Mouse (Mus musculus) embryonic facial prominence, embryonic 12.5 days (tissue): ENCODE results near the gene Rheb. TPM values are rescaled to one million over a fixed set of nuclear protein-coding genes. Genes with fewer than 3 reads are reported as not detected.
A peak's percentile ranks its signal among the peaks of the same experiment; 100 is the strongest.
"Not testable (repeated sequence)": the region's sequence is repeated elsewhere in the genome, so short reads cannot be mapped to it uniquely, and the experiment has no call there.

Experiments
- ATAC-seq: fragments of 200-750 bp; cut with Nextera tagmentation; 2 replicates; pipeline ENCODE4 v1.8.0; 2017; ENCODE audit not compliant: insufficient number of reproducible peaks, insufficient read depth, low FRiP score, low TSS enrichment
- H3K27ac ChIP-seq: fragments of 300-500 bp; sonication (generic); 2 replicates; pipeline ENCODE4 v1.5.1; 2016; ENCODE audit warnings: mild to moderate bottlenecking
- H3K27me3 ChIP-seq: fragments of 300-500 bp; sonication (generic); 2 replicates; pipeline ENCODE4 v1.6.1; 2016; ENCODE audit warnings: mild to moderate bottlenecking, moderate library complexity
- H3K36me3 ChIP-seq: fragments of 300-500 bp; sonication (generic); 2 replicates; pipeline ENCODE4 v1.6.1; 2016; ENCODE audit warnings: mild to moderate bottlenecking
- H3K4me1 ChIP-seq: fragments of 300-500 bp; sonication (generic); 2 replicates; pipeline ENCODE4 v1.6.1; 2016
- H3K4me2 ChIP-seq: fragments of 300-500 bp; sonication (generic); replicated peaks from 2 replicates; pipeline ENCODE4 v1.6.1; 2016; ENCODE audit warnings: mild to moderate bottlenecking, moderate library complexity
- H3K4me3 ChIP-seq: fragments of 300-500 bp; sonication (generic); 2 replicates; pipeline ENCODE4 v1.5.1; 2016; ENCODE audit warnings: mild to moderate bottlenecking
- H3K9ac ChIP-seq: fragments of 300-500 bp; sonication (generic); 2 replicates; pipeline ENCODE4 v1.6.1; 2016; ENCODE audit warnings: mild to moderate bottlenecking, moderate library complexity
- H3K9me3 ChIP-seq: fragments of 300-500 bp; sonication (generic); 2 replicates; pipeline ENCODE4 v1.6.1; 2016; ENCODE audit warnings: mild to moderate bottlenecking, moderate library complexity
- WGBS: fragments of 180-500 bp; shearing (Covaris S2); methylation state at CpG from one replicate; pipeline ENCODE4 v1.1.7; 2016; 5-methylcytosine and 5-hydroxymethylcytosine counted together
- polyA plus RNA-seq: library from polyadenylated mRNA; unstranded; fragments of >200 nt; fragmentation: Nextera tagmentation; extraction: Ambion mirVana; gene quantifications from 2 replicates; pipeline ENCODE4 v1.2.1, GENCODE M21; 2016

Rheb gene
- polyA plus RNA-seq, 1 experiment from 2014 or later: 197 TPM

DNA sequence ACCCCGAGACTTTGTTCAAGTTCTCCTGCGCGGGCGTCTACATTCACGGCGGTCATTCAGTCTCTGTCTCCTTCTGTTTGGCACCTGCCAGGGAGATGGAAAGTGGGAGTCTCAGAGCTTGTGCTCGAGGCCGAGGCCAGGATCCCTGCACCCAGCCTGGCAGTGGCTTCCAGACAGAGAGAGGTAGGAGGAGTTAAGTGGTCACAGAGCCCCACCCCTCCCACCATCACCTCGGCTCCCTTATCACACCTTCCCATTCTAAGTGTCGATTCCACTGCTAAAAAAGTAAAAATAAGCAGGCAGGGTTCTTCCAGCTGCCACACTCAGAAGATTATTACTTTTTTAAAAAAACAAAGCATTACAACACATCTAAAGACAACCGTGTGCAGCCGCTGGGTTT is 21.4 kb upstream of the Rheb start:
- no peaks in the 10 kb centered on the region for H3K9me3 ChIP-seq
- H3K27me3 ChIP-seq: no peaks in the 10 kb centered on the region
- ATAC-seq: no peak
- no peak overlapping the region for H3K4me3 ChIP-seq
- no peaks in the 10 kb centered on the region for H3K4me1 ChIP-seq
- no peak overlapping the region for H3K27ac ChIP-seq
- 76% methylated on average over 12 of the region's 12 CpGs for WGBS
- no peak overlapping the region for H3K4me2 ChIP-seq
- H3K36me3 ChIP-seq: peaks cover 17% of the 10 kb centered on the region
- H3K9ac ChIP-seq: no peak overlapping the region

DNA sequence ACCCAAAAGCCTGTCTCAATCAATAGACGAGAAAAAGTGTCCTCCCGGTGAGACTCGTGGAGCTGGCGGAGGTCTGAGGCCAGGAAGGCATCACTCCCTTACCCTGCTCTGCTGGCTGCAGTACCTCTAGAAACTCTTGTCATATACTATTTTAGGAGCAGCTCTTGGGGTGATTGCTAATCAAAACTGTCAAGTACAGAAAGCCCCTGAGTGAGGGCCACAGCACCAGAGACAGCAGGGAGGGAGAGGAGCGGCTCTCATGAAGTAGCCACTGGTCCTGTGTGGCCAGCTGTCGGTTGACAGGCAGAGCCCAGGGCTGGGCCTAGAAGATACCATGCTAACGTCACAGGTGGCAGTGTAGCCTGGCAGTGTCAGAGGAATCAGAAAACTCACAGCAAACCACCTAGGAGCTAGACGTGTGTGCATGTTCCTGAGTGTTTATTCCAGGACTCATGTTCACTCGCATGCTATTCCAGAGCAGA is 19.1 kb upstream of the Rheb start:
- no peak overlapping the region for H3K4me3 ChIP-seq
- no peaks in the 10 kb centered on the region for H3K27me3 ChIP-seq
- H3K9me3 ChIP-seq: no peaks in the 10 kb centered on the region
- H3K4me1 ChIP-seq: no peaks in the 10 kb centered on the region
- no peak for ATAC-seq
- H3K4me2 ChIP-seq: no peak overlapping the region
- WGBS: 82% methylated on average over 9 of the region's 9 CpGs
- H3K36me3 ChIP-seq: peaks cover 10% of the 10 kb centered on the region
- no peak overlapping the region for H3K27ac ChIP-seq
- no peak overlapping the region for H3K9ac ChIP-seq

DNA sequence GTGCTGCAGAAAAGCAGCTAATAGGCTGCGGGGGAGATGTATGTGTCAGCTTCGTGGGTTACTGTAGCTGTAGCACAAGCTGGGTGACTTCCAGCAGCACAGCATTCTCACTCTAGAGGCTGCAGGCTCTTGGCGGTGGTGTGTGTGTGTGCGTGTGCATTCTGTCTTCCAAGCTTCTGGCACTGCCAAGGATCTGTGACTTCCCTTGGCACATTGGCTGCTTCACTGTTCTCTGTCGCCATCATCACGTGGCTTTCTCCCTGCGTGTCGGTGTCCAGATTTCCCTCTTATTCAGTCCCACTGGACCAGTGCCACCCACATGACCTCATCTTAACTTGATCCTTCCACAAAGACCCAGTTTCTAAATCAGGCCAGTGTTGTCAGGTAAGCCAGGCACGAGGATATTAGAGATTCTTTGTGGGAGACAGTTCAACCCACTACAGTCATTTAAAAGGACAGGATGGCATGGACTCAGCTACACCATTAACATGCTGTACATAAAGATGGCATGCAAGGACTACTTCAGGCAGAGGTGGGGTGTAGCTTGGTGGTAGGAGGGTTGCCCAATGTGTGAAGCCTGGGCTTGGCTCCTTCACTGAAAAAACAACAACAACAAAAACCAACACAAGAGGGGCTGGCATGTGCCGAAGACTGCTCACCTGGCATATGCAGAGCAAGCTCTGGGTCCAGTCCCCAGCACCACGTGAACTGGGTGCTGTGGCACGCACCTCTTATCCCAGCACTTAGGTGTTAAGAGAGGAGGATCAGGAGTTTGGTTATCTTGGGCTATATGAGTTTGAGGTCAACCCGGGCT is 18.4 kb upstream of the Rheb start:
- no peaks in the 10 kb centered on the region for H3K4me1 ChIP-seq
- H3K4me3 ChIP-seq: no peak overlapping the region
- no peak overlapping the region for H3K4me2 ChIP-seq
- no peak overlapping the region for H3K9ac ChIP-seq
- H3K9me3 ChIP-seq: no peaks in the 10 kb centered on the region
- H3K27ac ChIP-seq: no peak overlapping the region
- 87% methylated on average over 13 of the region's 13 CpGs for WGBS
- ATAC-seq: 0 out of 2 replicates have a peak, but pooled peaks have one; percentile 28
- no peaks in the 10 kb centered on the region for H3K27me3 ChIP-seq
- H3K36me3 ChIP-seq: peaks cover 5% of the 10 kb centered on the region; the same call in 1 of the 2 replicates

DNA sequence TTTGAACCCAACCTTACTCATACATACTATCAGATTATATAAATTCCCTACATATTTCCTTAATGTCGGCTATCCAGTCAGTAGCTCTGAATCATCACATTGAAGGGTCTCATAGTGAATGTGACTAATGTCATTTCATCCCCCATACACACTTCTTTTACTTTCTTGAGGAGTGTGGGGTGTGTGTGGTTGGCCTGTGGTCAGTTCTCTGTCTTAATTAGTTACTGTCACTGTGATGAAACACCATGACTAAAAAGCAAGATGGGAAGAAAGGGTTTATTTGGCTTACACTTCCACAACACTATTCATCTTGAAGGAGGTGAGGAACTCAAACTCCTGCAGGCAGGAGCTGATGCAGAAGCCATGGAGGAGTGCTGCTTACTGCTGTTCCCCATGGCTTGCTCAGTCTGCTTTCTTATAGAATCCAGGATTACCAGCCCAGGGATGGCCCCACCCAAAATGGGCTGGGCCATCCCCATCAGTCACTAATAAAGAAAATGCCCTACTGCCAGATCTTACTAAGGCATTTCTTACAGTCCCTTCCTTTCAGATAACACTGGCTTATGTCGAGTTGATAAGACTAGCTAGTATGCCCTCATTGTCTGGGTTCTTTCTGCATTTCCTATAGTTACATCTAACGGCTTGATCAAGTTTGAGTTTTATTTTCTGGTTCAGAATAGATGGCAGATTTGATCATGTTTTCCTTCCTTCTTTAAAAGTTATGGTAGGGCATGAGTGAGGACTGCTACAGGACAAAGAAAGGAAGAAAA is 17.5 kb upstream of the Rheb start:
- 82% methylated on average over 3 of the region's 3 CpGs for WGBS
- peaks cover 3% of the 10 kb centered on the region; the same call in 1 of the 2 replicates for H3K36me3 ChIP-seq

DNA sequence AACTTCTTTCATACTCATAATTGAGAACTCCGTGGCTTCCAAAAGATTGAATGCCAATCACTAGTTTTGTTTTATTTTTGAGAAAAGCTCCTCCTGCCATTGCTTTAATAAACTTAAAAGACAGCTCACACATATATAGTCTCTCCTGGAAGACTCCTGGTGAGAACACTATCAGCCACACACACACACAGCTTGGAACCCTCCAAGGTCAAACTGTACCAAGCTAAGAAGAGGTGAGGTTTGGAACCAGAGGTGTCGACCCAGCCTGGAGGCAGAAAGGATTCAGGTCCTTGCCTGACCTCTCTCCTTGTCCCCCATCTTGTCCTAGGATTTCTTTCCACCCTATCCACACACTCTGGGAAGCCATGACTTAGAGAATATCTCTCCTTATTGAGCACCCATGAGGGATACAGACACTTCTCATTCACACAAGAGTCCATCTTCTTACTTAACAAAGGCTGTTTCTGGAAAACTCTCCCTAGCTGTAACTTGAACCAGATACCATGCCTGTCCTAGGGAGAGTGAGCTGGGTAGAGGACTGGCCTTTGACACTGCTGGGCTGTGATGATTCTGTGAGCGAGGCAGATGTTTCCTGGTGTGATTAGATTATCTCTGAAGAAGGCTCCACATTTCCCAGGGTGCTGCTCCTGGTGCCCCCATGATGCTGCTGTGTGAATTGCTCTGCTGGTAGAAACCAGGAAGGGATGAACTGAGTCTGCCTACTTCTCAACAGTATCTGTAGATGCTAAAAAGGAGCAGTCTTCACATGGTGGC is 12.6 kb upstream of the Rheb start:
- Histone ChIP-seq H3K9me3 (no peaks in the 10 kb centered on the region), H3K4me1 (no peaks in the 10 kb centered on the region), H3K4me3 (no peak overlapping the region), H3K9ac (no peak overlapping the region), H3K27ac (no peak overlapping the region), H3K36me3 (no peaks in the 10 kb centered on the region), H3K27me3 (no peaks in the 10 kb centered on the region), H3K4me2 (no peak overlapping the region)
- WGBS: 66% methylated on average over 3 of the region's 3 CpGs
- no peak for ATAC-seq

More for the DNA sequence above, 17.5 kb upstream of the Rheb start:
- H3K9ac ChIP-seq: no peak overlapping the region
- H3K9me3 ChIP-seq: no peaks in the 10 kb centered on the region
- no peaks in the 10 kb centered on the region for H3K4me1 ChIP-seq
- H3K27me3 ChIP-seq: no peaks in the 10 kb centered on the region
- H3K27ac ChIP-seq: no peak overlapping the region
- ATAC-seq: no peak
- no peak overlapping the region for H3K4me3 ChIP-seq
- H3K4me2 ChIP-seq: no peak overlapping the region

DNA sequence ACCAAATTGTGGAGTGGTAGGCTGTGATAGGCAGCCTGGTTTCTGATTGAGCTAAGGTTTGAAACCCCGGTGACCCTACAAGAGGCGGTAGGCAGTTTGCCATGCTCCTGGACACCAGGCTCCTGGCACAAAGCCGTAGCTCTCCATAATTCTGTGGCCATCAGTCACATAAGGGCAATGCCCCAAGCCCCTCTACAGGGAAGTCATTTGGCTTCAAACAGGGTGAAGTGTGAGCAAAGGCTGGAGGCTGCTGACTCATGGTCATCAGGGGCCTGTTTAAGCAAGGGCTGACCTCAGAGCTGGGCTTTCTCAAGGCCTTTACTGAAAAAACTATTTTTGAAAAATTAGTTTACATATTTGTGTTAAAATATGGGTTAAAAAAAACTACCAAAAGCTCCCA is 11.8 kb upstream of the Rheb start:
- ATAC-seq: no peak

DNA sequence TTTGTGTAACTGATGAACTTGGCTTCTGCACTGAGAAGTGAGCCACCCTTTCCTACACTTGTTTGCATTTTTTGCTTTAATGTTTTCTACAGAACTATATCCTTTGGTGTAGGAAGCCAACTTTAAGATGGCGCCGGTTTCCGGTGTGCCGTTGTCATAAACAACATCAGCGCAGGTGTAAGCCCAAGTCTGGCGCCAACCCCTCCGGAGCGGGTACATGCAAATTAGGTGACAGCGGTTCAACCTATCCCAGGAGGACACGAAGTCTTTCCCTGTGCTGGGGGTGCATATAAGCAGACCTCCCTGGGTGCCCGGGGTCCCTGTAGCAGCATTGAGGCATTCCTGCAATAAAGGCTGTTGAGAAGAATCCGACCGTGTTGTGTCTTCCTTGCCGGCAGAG is 5.8 kb upstream of the Rheb start:
- not testable (repeated sequence) for H3K9ac ChIP-seq, H3K4me3 ChIP-seq, H3K9me3 ChIP-seq, H3K36me3 ChIP-seq, ATAC-seq, H3K4me2 ChIP-seq, H3K4me1 ChIP-seq, H3K27ac ChIP-seq, H3K27me3 ChIP-seq
- WGBS: 88% methylated on average over 14 of the region's 14 CpGs

More for the DNA sequence above, 11.8 kb upstream of the Rheb start:
- no peaks in the 10 kb centered on the region for H3K4me1 ChIP-seq
- no peak overlapping the region for H3K9ac ChIP-seq
- H3K9me3 ChIP-seq: no peaks in the 10 kb centered on the region
- no peak overlapping the region for H3K4me2 ChIP-seq
- 88% methylated on average over 3 of the region's 3 CpGs for WGBS
- H3K27me3 ChIP-seq: no peaks in the 10 kb centered on the region
- H3K36me3 ChIP-seq: no peaks in the 10 kb centered on the region
- no peak overlapping the region for H3K27ac ChIP-seq
- H3K4me3 ChIP-seq: no peak overlapping the region

DNA sequence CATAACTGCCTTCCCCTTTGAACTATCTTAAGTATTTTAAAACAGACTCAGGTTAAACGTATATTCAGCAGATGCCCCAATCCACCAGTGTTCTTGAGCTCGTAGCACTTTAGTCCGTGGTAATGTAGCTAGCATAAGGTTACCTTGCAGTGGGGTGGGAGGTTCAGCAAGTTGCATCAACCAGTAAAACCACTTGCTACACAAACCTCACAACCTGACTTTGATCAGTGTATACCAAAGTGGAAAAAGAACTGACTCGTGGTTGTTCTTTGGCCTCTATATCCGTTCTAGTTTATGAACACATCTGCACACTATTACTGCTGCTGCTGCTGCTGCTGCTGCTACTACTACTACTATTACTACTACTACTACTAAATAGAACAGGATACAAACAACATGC is 1.4 kb upstream of the Rheb start:
- Histone ChIP-seq H3K4me3 (no peak overlapping the region), H3K9me3 (no peaks in the 10 kb centered on the region), H3K9ac (no peak overlapping the region), H3K4me2 (no peak overlapping the region), H3K27me3 (no peaks in the 10 kb centered on the region), H3K27ac (no peak overlapping the region), H3K4me1 (peaks cover 11% of the 10 kb centered on the region), H3K36me3 (no peaks in the 10 kb centered on the region)
- WGBS: 80% methylated on average over 5 of the region's 5 CpGs
- ATAC-seq: no peak

DNA sequence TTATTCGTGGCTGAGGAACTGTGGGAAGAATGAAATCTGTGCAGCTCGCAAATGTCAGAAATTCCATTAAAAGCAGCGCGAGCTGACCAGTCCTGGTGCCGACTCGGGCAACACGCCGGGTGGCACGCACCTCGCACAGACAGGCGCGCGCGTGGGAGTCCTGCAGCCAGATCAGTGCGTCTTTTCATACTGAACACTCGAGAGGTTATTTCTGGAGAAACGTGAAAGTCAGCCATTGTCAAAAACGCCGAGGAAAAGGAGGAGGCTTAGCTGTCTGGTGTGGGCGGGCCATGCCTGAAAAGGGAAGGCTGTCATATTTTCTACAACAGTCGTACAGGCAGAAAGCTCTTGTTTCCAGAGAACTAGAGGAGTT is 665 bp upstream of the Rheb start:
- peak overlapping the region; percentile 96 for H3K4me3 ChIP-seq
- H3K9me3 ChIP-seq: no peaks in the 10 kb centered on the region
- peak overlapping the region; percentile 88 for H3K27ac ChIP-seq
- H3K9ac ChIP-seq: peak overlapping the region; percentile 51; the same call in 1 of the 2 replicates
- ATAC-seq: no peak; the same call in 1 of the 2 replicates
- H3K4me2 ChIP-seq: peak overlapping the region; percentile 74
- H3K27me3 ChIP-seq: no peaks in the 10 kb centered on the region
- WGBS: 1% methylated on average over 21 of the region's 21 CpGs
- peaks cover 11% of the 10 kb centered on the region for H3K4me1 ChIP-seq
- H3K36me3 ChIP-seq: no peaks in the 10 kb centered on the region

DNA sequence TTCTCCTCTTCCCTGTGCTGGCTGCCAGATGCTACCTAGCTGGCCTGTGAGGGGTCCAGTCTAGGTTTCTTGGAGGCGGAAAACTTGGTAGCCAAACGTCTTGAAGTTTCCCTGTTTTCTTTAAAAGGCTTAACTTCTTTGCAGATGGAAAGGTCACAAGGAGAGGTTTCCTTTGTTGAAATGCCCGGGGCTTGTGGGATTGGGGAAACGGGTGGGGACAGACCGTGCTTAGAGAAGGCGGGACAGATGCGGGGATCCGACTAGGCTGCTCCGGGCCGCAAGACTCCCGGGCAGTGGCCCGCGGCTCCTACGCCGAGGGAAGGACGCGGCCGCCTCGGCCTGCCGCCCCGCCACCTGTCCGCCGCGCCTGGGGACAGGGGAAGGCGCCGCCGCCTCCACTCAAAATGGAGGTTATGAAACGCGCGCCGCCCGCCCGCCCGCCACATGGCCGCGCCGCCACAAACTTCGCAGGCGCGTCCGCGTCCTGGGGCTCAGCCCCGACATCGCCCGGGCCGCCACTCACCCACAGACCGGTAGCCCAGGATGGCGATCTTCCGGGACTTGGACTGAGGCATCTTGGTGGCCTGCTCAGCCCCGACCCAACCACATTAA is 656 bp downstream of the Rheb start:
- Histone ChIP-seq H3K9ac (peak overlapping the region; percentile 96), H3K9me3 (no peaks in the 10 kb centered on the region), H3K4me1 (peaks cover 14% of the 10 kb centered on the region), H3K36me3 (no peaks in the 10 kb centered on the region), H3K4me2 (peak overlapping the region; percentile 82), H3K4me3 (peak overlapping the region; percentile 96), H3K27me3 (no peaks in the 10 kb centered on the region), H3K27ac (peak overlapping the region; percentile 99)
- 0 out of 2 replicates have a peak, but pooled peaks have one; percentile 6 for ATAC-seq
- WGBS: 0% methylated on average over 38 of the region's 50 CpGs

DNA sequence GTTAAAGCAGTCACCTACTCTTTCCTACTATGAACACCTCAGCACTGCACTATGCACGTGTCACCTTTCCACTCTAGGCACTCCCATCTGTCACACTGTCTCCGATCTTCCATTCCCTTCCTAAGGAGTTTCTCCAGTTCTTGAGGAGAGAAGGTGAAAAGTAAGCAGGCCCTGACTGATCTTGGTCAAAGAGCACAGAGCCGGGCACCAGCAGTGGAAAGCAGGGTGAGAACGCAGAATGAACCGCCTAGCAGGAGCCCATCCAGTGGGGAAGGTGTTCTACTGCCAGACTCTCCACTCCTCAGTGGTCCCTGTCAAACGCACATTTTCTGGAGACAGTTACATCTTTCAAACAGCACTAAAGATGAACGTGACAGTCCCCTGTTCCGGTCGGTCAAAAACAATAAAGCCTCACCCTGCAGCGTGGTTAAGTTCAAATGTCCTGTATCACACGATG is 1.4 kb downstream of the Rheb start:
- Histone ChIP-seq H3K9me3 (no peaks in the 10 kb centered on the region), H3K9ac (peak overlapping the region; percentile 96), H3K4me1 (peaks cover 14% of the 10 kb centered on the region), H3K4me3 (peak overlapping the region; percentile 96), H3K27ac (peak overlapping the region; percentile 99; the same call in 1 of the 2 replicates), H3K4me2 (peak overlapping the region; percentile 82), H3K27me3 (no peaks in the 10 kb centered on the region), H3K36me3 (no peaks in the 10 kb centered on the region)
- ATAC-seq: no peak
- 22% methylated on average over 11 of the region's 11 CpGs for WGBS
